Mouse (Mus musculus) right cerebral cortex, postnatal 25 days (tissue): ENCODE measurements at regions not wholly inside any gene's neighbourhood (a gene's known extent, or its start where the extent isn't known, plus 50 kb on each side); places are given as distances from the start of the nearest gene placed in this dataset.

Source experiments
- DNase-seq: peaks from one replicate; pipeline ENCODE4 v3.0.0; 2022

DNA sequence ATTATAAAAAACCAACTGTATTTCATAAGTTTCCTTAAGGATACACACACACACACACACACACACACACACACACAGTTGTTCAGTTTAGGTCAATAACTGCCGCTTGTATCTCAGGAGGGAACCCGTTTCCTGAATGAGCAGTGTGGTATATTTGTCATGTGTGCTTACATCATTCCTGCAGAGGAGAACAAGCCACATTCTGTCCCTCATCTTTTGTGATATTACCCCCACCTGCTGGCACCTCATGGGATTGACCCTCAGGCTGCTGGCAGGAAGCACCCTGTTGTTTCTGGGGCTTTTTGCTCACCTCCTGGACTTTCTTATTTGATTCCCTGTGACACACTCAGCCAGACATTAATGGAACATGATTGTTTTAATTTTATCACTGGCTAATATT, 66.4 kb upstream of the Htr1a start:
- DNase-seq = peak; percentile 56

GRCm38 (mm10) chr13:105378587-105378986, 64.9 kb upstream of the Htr1a start:
- no peak for DNase-seq

- no peak for DNase-seq
Measured at GRCm38 (mm10) chr13:105387016-105387772, 56.2 kb upstream of the Htr1a start.
